Mouse (Mus musculus): Measurements from ENCODE around the gene Tbc1d24. TPM values are rescaled to one million over a fixed set of nuclear protein-coding genes. Genes with fewer than 3 reads are reported as not detected.

Gene Tbc1d24
- total and polyA plus RNA-seq, 3 experiments, result 4.2 to 6.6 (median 4.5) TPM

GRCm38 (mm10) chr17:24126801-24127200, 78.6 kb downstream of the Tbc1d24 start:
- Histone ChIP-seq H3K9ac (ENCODE audit: insufficient read depth, low read depth) (no peak overlapping the region), H3K4me3 (replicated peaks in 1 of 3; ENCODE audit: low read depth in 2 of 3, low read length in 2 of 3, poor library complexity in 1 of 3) (no peak overlapping the region), H3K9me3 (replicated peaks; ENCODE audit: low read length) (peaks cover 1% of the 10 kb centered on the region), H3K4me1 (ENCODE audit: control insufficient read depth in 1 of 2, insufficient read depth in 2 of 2) (peaks cover 6 to 31% of the 10 kb centered on the region in 2 experiments; a peak in 3 of 4 replicates), H3K36me3 (replicated peaks in 1 of 2; ENCODE audit: control insufficient read depth in 1 of 2, insufficient read depth in 1 of 2, low read length in 1 of 2) (peaks cover 0 to 10% of the 10 kb centered on the region in 2 experiments), H3K79me2 (replicated peaks; ENCODE audit: control insufficient read depth, extremely low read depth, insufficient read depth, poor library complexity, severe bottlenecking) (peaks cover 26% of the 10 kb centered on the region), H3K27ac (ENCODE audit: insufficient read depth, low read depth) (no peak overlapping the region), H3K4me2 (ENCODE audit: insufficient read depth, low read depth, poor library complexity, severe bottlenecking) (no peak overlapping the region), H3K27me3 (replicated peaks) (no peaks in the 10 kb centered on the region)
- dilution Hi-C loops (cut with MboI; ENCODE audit: extremely low pct_ligation_motif_present, extremely low pct_unique_long_range_greater_than_20kb, low sequenced_read_pairs) (no loop called here), in situ Hi-C loops (cut with MboI; ENCODE audit: low pct_ligation_motif_present, low pct_unique_long_range_greater_than_20kb, low sequenced_read_pairs) (no loop called here)
- no peak for TF ChIP-seq MAFK (IDR thresholded peaks at IDR 0.05; ENCODE audit: insufficient replicate concordance, low read length)
- TF ChIP-seq NELFE (IDR thresholded peaks at IDR 0.05; ENCODE audit: low read depth, low read length), result no peak
- TF ChIP-seq EP300 (IDR thresholded peaks at IDR 0.05; ENCODE audit: low read length), result no peak
- TF ChIP-seq BHLHE40 (IDR thresholded peaks at IDR 0.05; ENCODE audit: low read depth, low read length), result no peak
- no peak for TF ChIP-seq PAX5 (IDR thresholded peaks at IDR 0.05; ENCODE audit: low read length)
- no peak for DNase-seq (ENCODE audit: extremely low read depth)

Other genes starting within 250 kb of the Tbc1d24 start
- gene Prss30, start 225.0 kb downstream of the Tbc1d24 start, total RNA-seq (2012; rRNA removed), result 0.08 TPM in 1 of 2 replicates, not detected in the other
- 0.30 and 0.57 TPM in 2 replicates for gene Prss30, start 225.0 kb downstream of the Tbc1d24 start, total RNA-seq (2014; rRNA removed)
- 0.63 and 0.69 TPM in 2 replicates for gene Prss30, start 225.0 kb downstream of the Tbc1d24 start, polyA plus RNA-seq (2012; ENCODE audit: insufficient read length, low read depth)
- not detected in 2 replicates for gene Prss22, start 207.5 kb downstream of the Tbc1d24 start, total RNA-seq (2012; rRNA removed)
- gene Prss22, start 207.5 kb downstream of the Tbc1d24 start, total RNA-seq (2014; rRNA removed), result not detected in 2 replicates
- not detected in 2 replicates for gene Prss22, start 207.5 kb downstream of the Tbc1d24 start, polyA plus RNA-seq (2012; ENCODE audit: insufficient read length, low read depth)
- not detected in 2 replicates for gene Prss27, start 167.4 kb downstream of the Tbc1d24 start, total RNA-seq (2012; rRNA removed)
- not detected in 2 replicates for gene Prss27, start 167.4 kb downstream of the Tbc1d24 start, total RNA-seq (2014; rRNA removed)
- not detected in 2 replicates for gene Prss27, start 167.4 kb downstream of the Tbc1d24 start, polyA plus RNA-seq (2012; ENCODE audit: insufficient read length, low read depth)
- 30.1 and 36.9 TPM in 2 replicates for gene Kctd5, start 132.1 kb downstream of the Tbc1d24 start, total RNA-seq (2012; rRNA removed)
- 51.1 and 51.6 TPM in 2 replicates for gene Kctd5, start 132.1 kb downstream of the Tbc1d24 start, total RNA-seq (2014; rRNA removed)
- 44.3 and 44.6 TPM in 2 replicates for gene Kctd5, start 132.1 kb downstream of the Tbc1d24 start, polyA plus RNA-seq (2012; ENCODE audit: insufficient read length, low read depth)
- 15.3 and 15.9 TPM in 2 replicates for gene Pdpk1, start 54.6 kb downstream of the Tbc1d24 start, total RNA-seq (2012; rRNA removed)
- 16.7 and 17.0 TPM in 2 replicates for gene Pdpk1, start 54.6 kb downstream of the Tbc1d24 start, total RNA-seq (2014; rRNA removed)
- gene Pdpk1, start 54.6 kb downstream of the Tbc1d24 start, polyA plus RNA-seq (2012; ENCODE audit: insufficient read length, low read depth), result 9.6 and 12.2 TPM in 2 replicates
- 0.59 and 0.64 TPM in 2 replicates for gene Amdhd2, start 41.8 kb downstream of the Tbc1d24 start, total RNA-seq (2012; rRNA removed)
- not detected in 2 replicates for gene Amdhd2, start 41.8 kb downstream of the Tbc1d24 start, total RNA-seq (2014; rRNA removed)
- not detected in 2 replicates for gene Amdhd2, start 41.8 kb downstream of the Tbc1d24 start, polyA plus RNA-seq (2012; ENCODE audit: insufficient read length, low read depth)
- 79.4 and 83.2 TPM in 2 replicates for gene Atp6v0c, start 35.9 kb downstream of the Tbc1d24 start, total RNA-seq (2012; rRNA removed)
- gene Atp6v0c, start 35.9 kb downstream of the Tbc1d24 start, total RNA-seq (2014; rRNA removed), result 41.8 and 49.1 TPM in 2 replicates
- gene Atp6v0c, start 35.9 kb downstream of the Tbc1d24 start, polyA plus RNA-seq (2012; ENCODE audit: insufficient read length, low read depth), result 317 and 407 TPM in 2 replicates
- gene Ntn3, start 4.0 kb upstream of the Tbc1d24 start, total RNA-seq (2012; rRNA removed), result 0.08 TPM in 2 replicates
- gene Ntn3, start 4.0 kb upstream of the Tbc1d24 start, total RNA-seq (2014; rRNA removed), result not detected in 2 replicates
- 0.10 TPM in 1 of 2 replicates, not detected in the other for gene Ntn3, start 4.0 kb upstream of the Tbc1d24 start, polyA plus RNA-seq (2012; ENCODE audit: insufficient read length, low read depth)
- gene Tedc2, start 15.3 kb upstream of the Tbc1d24 start, total RNA-seq (2012; rRNA removed), result 11.8 and 13.6 TPM in 2 replicates
- gene Tedc2, start 15.3 kb upstream of the Tbc1d24 start, total RNA-seq (2014; rRNA removed), result 14.1 and 14.7 TPM in 2 replicates
- gene Tedc2, start 15.3 kb upstream of the Tbc1d24 start, polyA plus RNA-seq (2012; ENCODE audit: insufficient read length, low read depth), result 14.1 and 14.5 TPM in 2 replicates
- 40.1 and 40.9 TPM in 2 replicates for gene Ccnf, start 45.9 kb upstream of the Tbc1d24 start, total RNA-seq (2012; rRNA removed)
- 26.4 and 27.7 TPM in 2 replicates for gene Ccnf, start 45.9 kb upstream of the Tbc1d24 start, total RNA-seq (2014; rRNA removed)
- 57.6 and 60.7 TPM in 2 replicates for gene Ccnf, start 45.9 kb upstream of the Tbc1d24 start, polyA plus RNA-seq (2012; ENCODE audit: insufficient read length, low read depth)
- not detected in 2 replicates for gene Abca17, start 145.5 kb upstream of the Tbc1d24 start, total RNA-seq (2012; rRNA removed)
- gene Abca17, start 145.5 kb upstream of the Tbc1d24 start, total RNA-seq (2014; rRNA removed), result 0.35 TPM in 1 of 2 replicates, not detected in the other
- not detected in 2 replicates for gene Abca17, start 145.5 kb upstream of the Tbc1d24 start, polyA plus RNA-seq (2012; ENCODE audit: insufficient read length, low read depth)
- gene Abca3, start 146.4 kb upstream of the Tbc1d24 start, total RNA-seq (2012; rRNA removed), result 5.7 and 8.4 TPM in 2 replicates
- gene Abca3, start 146.4 kb upstream of the Tbc1d24 start, total RNA-seq (2014; rRNA removed), result 3.9 and 4.0 TPM in 2 replicates
- gene Abca3, start 146.4 kb upstream of the Tbc1d24 start, polyA plus RNA-seq (2012; ENCODE audit: insufficient read length, low read depth), result 8.7 and 9.1 TPM in 2 replicates
- gene Rnps1, start 209.0 kb upstream of the Tbc1d24 start, total RNA-seq (2012; rRNA removed), result 160 and 186 TPM in 2 replicates
- gene Rnps1, start 209.0 kb upstream of the Tbc1d24 start, total RNA-seq (2014; rRNA removed), result 288 and 302 TPM in 2 replicates
- 252 and 255 TPM in 2 replicates for gene Rnps1, start 209.0 kb upstream of the Tbc1d24 start, polyA plus RNA-seq (2012; ENCODE audit: insufficient read length, low read depth)
- 97.4 and 122 TPM in 2 replicates for gene Eci1, start 221.1 kb upstream of the Tbc1d24 start, total RNA-seq (2012; rRNA removed)
- 94.7 and 100 TPM in 2 replicates for gene Eci1, start 221.1 kb upstream of the Tbc1d24 start, total RNA-seq (2014; rRNA removed)
- 70.1 and 74.1 TPM in 2 replicates for gene Eci1, start 221.1 kb upstream of the Tbc1d24 start, polyA plus RNA-seq (2012; ENCODE audit: insufficient read length, low read depth)
- gene Dnase1l2, start 237.5 kb upstream of the Tbc1d24 start, total RNA-seq (2012; rRNA removed), result 1.5 and 1.6 TPM in 2 replicates
- gene Dnase1l2, start 237.5 kb upstream of the Tbc1d24 start, total RNA-seq (2014; rRNA removed), result 0.82 TPM in 2 replicates
- gene Dnase1l2, start 237.5 kb upstream of the Tbc1d24 start, polyA plus RNA-seq (2012; ENCODE audit: insufficient read length, low read depth), result 1.1 and 1.3 TPM in 2 replicates